Mouse (Mus musculus) stomach, embryonic 15.5 days (tissue): ENCODE results near the gene Nkx2-1. TPM values are rescaled to one million over a fixed set of nuclear protein-coding genes. Genes with fewer than 3 reads are reported as not detected.
A peak's percentile ranks its signal among the peaks of the same experiment; 100 is the strongest.

ENCODE experiments used
- ATAC-seq: fragments of 200-750 bp; cut with Nextera tagmentation; 2 replicates; pipeline ENCODE4 v1.8.0; 2017; ENCODE audit warnings: low read depth, moderate number of reproducible peaks, moderate TSS enrichment; ENCODE audit not compliant: insufficient read depth, low FRiP score
- H3K27ac ChIP-seq: fragments of 300-500 bp; sonication (generic); 2 replicates; pipeline ENCODE4 v1.5.1; 2015; ENCODE audit warnings: mild to moderate bottlenecking, inconsistent platforms
- H3K27me3 ChIP-seq: fragments of 300-500 bp; sonication (generic); replicated peaks from 2 replicates; pipeline ENCODE4 v1.6.1; 2015; ENCODE audit warnings: inconsistent platforms
- H3K36me3 ChIP-seq: fragments of 300-500 bp; sonication (generic); 2 replicates; pipeline ENCODE4 v1.6.1; 2015; ENCODE audit warnings: inconsistent platforms
- H3K4me1 ChIP-seq: fragments of 300-500 bp; sonication (generic); 2 replicates; pipeline ENCODE4 v1.6.1; 2015; ENCODE audit warnings: inconsistent platforms
- H3K4me2 ChIP-seq: fragments of 300-500 bp; sonication (generic); 2 replicates; pipeline ENCODE4 v1.6.1; 2015; ENCODE audit warnings: mild to moderate bottlenecking, inconsistent platforms
- H3K4me3 ChIP-seq: fragments of 300-500 bp; sonication (generic); replicated peaks from 2 replicates; pipeline ENCODE4 v1.5.1; 2015; ENCODE audit warnings: inconsistent platforms
- H3K9ac ChIP-seq: fragments of 300-500 bp; sonication (generic); 2 replicates; pipeline ENCODE4 v1.6.1; 2015; ENCODE audit warnings: inconsistent platforms
- H3K9me3 ChIP-seq: fragments of 300-500 bp; sonication (generic); 2 replicates; pipeline ENCODE4 v1.6.1; 2016; ENCODE audit warnings: inconsistent platforms
- WGBS: fragments of 180-500 bp; shearing (Covaris S2); methylation state at CpG from one replicate; pipeline ENCODE4 v1.1.7; 2015; 5-methylcytosine and 5-hydroxymethylcytosine counted together
- polyA plus RNA-seq: library from polyadenylated mRNA; unstranded; fragments of >200 nt; fragmentation: Nextera tagmentation; extraction: Ambion mirVana; gene quantifications from 2 replicates; pipeline ENCODE4 v1.2.1, GENCODE M21; 2015

Gene Nkx2-1
- polyA plus RNA-seq, 1 experiment from 2014 or later = 0.12 TPM

- Histone ChIP-seq H3K27me3 (peaks cover 73% of the 10 kb centered on the region), H3K4me3 (0 out of 2 replicates have a peak overlapping the region, but pooled peaks have one; percentile 0), H3K4me1 (0 out of 2 replicates have a peak, but pooled peaks cover 4% of the 10 kb centered on the region), H3K9me3 (no peaks in the 10 kb centered on the region), H3K9ac (no peak overlapping the region), H3K36me3 (no peaks in the 10 kb centered on the region), H3K27ac (no peak overlapping the region), H3K4me2 (no peak overlapping the region)
- ATAC-seq = no peak
- 2% methylated on average over 22 of the region's 22 CpGs for WGBS
Measured at GRCm38 (mm10) chr12:56520396-56521105, 16.2 kb downstream of the Nkx2-1 start.

- 3% methylated on average over 30 of the region's 30 CpGs for WGBS
- Histone ChIP-seq H3K27me3 (peaks cover 68% of the 10 kb centered on the region), H3K4me3 (no peak overlapping the region; the same call in 1 of the 2 replicates)
Measured at GRCm38 (mm10) chr12:56519738-56520191, 16.9 kb downstream of the Nkx2-1 start.

GRCm38 (mm10) chr12:56519071-56519737 is 17.5 kb downstream of the Nkx2-1 start:
- no peak for ATAC-seq
- H3K4me2 ChIP-seq = no peak overlapping the region
- WGBS = 19% methylated on average over 13 of the region's 13 CpGs
- no peak overlapping the region for H3K4me3 ChIP-seq
- peaks cover 63% of the 10 kb centered on the region for H3K27me3 ChIP-seq
- H3K9me3 ChIP-seq = no peaks in the 10 kb centered on the region
- H3K9ac ChIP-seq = no peak overlapping the region
- no peak overlapping the region for H3K27ac ChIP-seq
- H3K4me1 ChIP-seq = 0 out of 2 replicates have a peak, but pooled peaks cover 4% of the 10 kb centered on the region
- no peaks in the 10 kb centered on the region for H3K36me3 ChIP-seq

More at GRCm38 (mm10) chr12:56519738-56520191, 16.9 kb downstream of the Nkx2-1 start:
- Histone ChIP-seq H3K36me3 (no peaks in the 10 kb centered on the region), H3K4me2 (no peak overlapping the region), H3K4me1 (0 out of 2 replicates have a peak, but pooled peaks cover 4% of the 10 kb centered on the region), H3K27ac (no peak overlapping the region), H3K9ac (no peak overlapping the region), H3K9me3 (no peaks in the 10 kb centered on the region)
- no peak for ATAC-seq

- H3K27ac ChIP-seq = no peak overlapping the region
- H3K4me3 ChIP-seq = no peak overlapping the region
- no peaks in the 10 kb centered on the region for H3K9me3 ChIP-seq
- WGBS = 54% methylated on average over 5 of the region's 5 CpGs
- H3K36me3 ChIP-seq = no peaks in the 10 kb centered on the region
- no peak overlapping the region for H3K9ac ChIP-seq
- ATAC-seq = no peak
- no peak overlapping the region for H3K4me2 ChIP-seq
- 0 out of 2 replicates have a peak, but pooled peaks cover 4% of the 10 kb centered on the region for H3K4me1 ChIP-seq
- H3K27me3 ChIP-seq = peaks cover 60% of the 10 kb centered on the region
Measured at GRCm38 (mm10) chr12:56518221-56518620, 18.5 kb downstream of the Nkx2-1 start.

- no peak for ATAC-seq
- Histone ChIP-seq H3K9me3 (no peaks in the 10 kb centered on the region), H3K4me1 (0 out of 2 replicates have a peak, but pooled peaks cover 3% of the 10 kb centered on the region), H3K36me3 (no peaks in the 10 kb centered on the region), H3K27me3 (peaks cover 37% of the 10 kb centered on the region), H3K27ac (no peak overlapping the region), H3K4me2 (no peak overlapping the region), H3K4me3 (no peak overlapping the region), H3K9ac (no peak overlapping the region)
- WGBS = 84% methylated on average over 5 of the region's 5 CpGs
Measured at GRCm38 (mm10) chr12:56514831-56515230, 21.9 kb downstream of the Nkx2-1 start.

GRCm38 (mm10) chr12:56508413-56508812 is 28.3 kb downstream of the Nkx2-1 start:
- Histone ChIP-seq H3K4me3 (no peak overlapping the region), H3K36me3 (no peaks in the 10 kb centered on the region), H3K4me2 (no peak overlapping the region), H3K27ac (no peak overlapping the region), H3K9ac (no peak overlapping the region), H3K4me1 (no peaks in the 10 kb centered on the region), H3K27me3 (peaks cover 8% of the 10 kb centered on the region; the same call in 1 of the 2 replicates), H3K9me3 (no peaks in the 10 kb centered on the region)
- WGBS = 47% methylated on average over 8 of the region's 8 CpGs
- no peak for ATAC-seq

- Histone ChIP-seq H3K4me2 (no peak overlapping the region), H3K4me3 (no peak overlapping the region), H3K9ac (no peak overlapping the region), H3K36me3 (no peaks in the 10 kb centered on the region), H3K9me3 (no peaks in the 10 kb centered on the region), H3K4me1 (no peaks in the 10 kb centered on the region), H3K27me3 (no peaks in the 10 kb centered on the region), H3K27ac (no peak overlapping the region)
- 24% methylated on average over 3 of the region's 3 CpGs for WGBS
- no peak for ATAC-seq
Measured at GRCm38 (mm10) chr12:56487046-56487445, 49.7 kb downstream of the Nkx2-1 start.

GRCm38 (mm10) chr12:56482606-56483005 is 54.1 kb downstream of the Nkx2-1 start:
- Histone ChIP-seq H3K9ac (no peak overlapping the region), H3K9me3 (no peaks in the 10 kb centered on the region), H3K36me3 (no peaks in the 10 kb centered on the region), H3K27ac (no peak overlapping the region), H3K4me3 (no peak overlapping the region), H3K27me3 (no peaks in the 10 kb centered on the region), H3K4me1 (no peaks in the 10 kb centered on the region), H3K4me2 (no peak overlapping the region)
- no peak for ATAC-seq
- 83% methylated on average over 10 of the region's 10 CpGs for WGBS

Other genes with a start within 250 kb of the Nkx2-1 start
- gene Mbip, start 191.0 kb downstream of the Nkx2-1 start, polyA plus RNA-seq = 30.1 and 36.0 TPM in 2 replicates
- gene Nkx2-9, start 76.4 kb upstream of the Nkx2-1 start, polyA plus RNA-seq = not detected in 2 replicates
- 1.9 and 2.8 TPM in 2 replicates for gene Pax9, start 154.9 kb upstream of the Nkx2-1 start, polyA plus RNA-seq